Mouse (Mus musculus) G1E (cell line): ENCODE data around the gene Dbil5. TPM values are rescaled to one million over a fixed set of nuclear protein-coding genes. Genes with fewer than 3 reads are reported as not detected.

Experiments used
- ATAC-seq: 2 replicates; pipeline ENCODE4 v1.8.0; 2016; ENCODE audit warnings: mild to moderate bottlenecking; ENCODE audit not compliant: insufficient number of reproducible peaks, poor library complexity, low FRiP score, severe bottlenecking; ENCODE audit errors: extremely low read depth
- DNase-seq: peaks from one replicate; pipeline ENCODE4 v3.0.0; 2012; ENCODE audit warnings: low spot score
- H3K27me3 ChIP-seq: 2 replicates; pipeline ENCODE4 v1.6.1; 2012; ENCODE audit warnings: mild to moderate bottlenecking, low read length, inconsistent platforms; ENCODE audit not compliant: insufficient read depth
- H3K36me3 ChIP-seq: replicated peaks from 2 replicates; pipeline ENCODE3; 2012; ENCODE audit warnings: mild to moderate bottlenecking, inconsistent platforms
- H3K4me1 ChIP-seq: 2 replicates; pipeline ENCODE4 v1.6.1; 2012; ENCODE audit warnings: low read depth, low read length, inconsistent platforms, mixed read lengths; ENCODE audit not compliant: insufficient read depth
- H3K4me3 ChIP-seq: 2 replicates; pipeline ENCODE4 v1.5.1; 2012; ENCODE audit warnings: low read depth, mild to moderate bottlenecking, inconsistent platforms, low read length, moderate library complexity, mixed read lengths
- H3K9me3 ChIP-seq: replicated peaks from 2 replicates; pipeline ENCODE4 v1.6.1; 2012; ENCODE audit warnings: inconsistent platforms
- CTCF ChIP-seq: IDR thresholded peaks from 2 replicates; pipeline ENCODE4 v1.5.1; 2012; ENCODE audit warnings: low read depth, low read length, inconsistent platforms, mixed read lengths
- GATA1 ChIP-seq: IDR thresholded peaks from 2 replicates; pipeline ENCODE4 v1.6.1; 2012; ENCODE audit warnings: borderline replicate concordance, low read length, inconsistent platforms, mixed read lengths
- GATA2 ChIP-seq: IDR thresholded peaks from 2 replicates; pipeline ENCODE4 v1.6.1; 2012; ENCODE audit warnings: low read depth, low read length, inconsistent platforms, borderline replicate concordance
- POLR2AphosphoS5 ChIP-seq: IDR thresholded peaks from 2 replicates; pipeline ENCODE4 v1.6.1; 2012; ENCODE audit warnings: low read depth, low read length, inconsistent platforms; ENCODE audit not compliant: insufficient replicate concordance
- TAL1 ChIP-seq: conservative IDR thresholded peaks from 2 replicates; pipeline ENCODE4 v1.6.1; 2012; ENCODE audit warnings: low read depth, low read length, inconsistent platforms, mixed read lengths
- polyA plus RNA-seq: library from polyadenylated mRNA; stranded (reverse); fragments of >175 nt; gene quantifications from 2 replicates; pipeline ENCODE4 v1.2.3, GENCODE M21; 2012
- total RNA-seq, 2 experiments: library from RNA; stranded (forward) in 1 of 2; stranded (reverse) in 1 of 2; fragments of 200-1000 nt in 1 of 2; fragments of >200 nt in 1 of 2; fragmentation: Nextera tagmentation in 1 of 2; gene quantifications; 2 replicates each; pipeline ENCODE4 v1.2.3; 2014 to 2017

Gene Dbil5
- total and polyA plus RNA-seq, 3 experiments: 0.16 to 3.4 TPM; not detected in 1

GRCm38 (mm10) chr11:76267550-76267949, 50.1 kb downstream of the Dbil5 start:
- H3K36me3 ChIP-seq: peaks cover 6% of the 10 kb centered on the region
- ATAC-seq (no peak), DNase-seq (no peak)
- no peaks in the 10 kb centered on the region for H3K4me1 ChIP-seq
- TF ChIP-seq CTCF (no peak), GATA2 (no peak), POLR2AphosphoS5 (no peak), GATA1 (no peak), TAL1 (no peak)
- H3K4me3 ChIP-seq: no peak overlapping the region
- H3K9me3 ChIP-seq: no peaks in the 10 kb centered on the region
- peaks cover 6% of the 10 kb centered on the region; the same call in 1 of the 2 replicates for H3K27me3 ChIP-seq

- H3K36me3 ChIP-seq: peaks cover 9% of the 10 kb centered on the region
- TF ChIP-seq TAL1 (no peak), CTCF (no peak), POLR2AphosphoS5 (no peak), GATA2 (no peak), GATA1 (no peak)
- H3K4me3 ChIP-seq: no peak overlapping the region
- no peaks in the 10 kb centered on the region for H3K9me3 ChIP-seq
- DNase-seq (no peak), ATAC-seq (no peak)
- peaks cover 5% of the 10 kb centered on the region; the same call in 1 of the 2 replicates for H3K27me3 ChIP-seq
- H3K4me1 ChIP-seq: no peaks in the 10 kb centered on the region
Observed at GRCm38 (mm10) chr11:76268001-76268459, 50.6 kb downstream of the Dbil5 start.

Other genes with a start within 250 kb of the Dbil5 start
- gene 1700016K19Rik, start 217.7 kb upstream of the Dbil5 start, total RNA-seq (2014; fragmentation: Nextera tagmentation): not detected in 2 replicates
- 0.16 TPM in 1 of 2 replicates, not detected in the other for gene 1700016K19Rik, start 217.7 kb upstream of the Dbil5 start, total RNA-seq (2017)
- not detected in 2 replicates for gene 1700016K19Rik, start 217.7 kb upstream of the Dbil5 start, polyA plus RNA-seq
- gene Rflnb, start 189.8 kb upstream of the Dbil5 start, total RNA-seq (2014; fragmentation: Nextera tagmentation): not detected in 2 replicates
- gene Rflnb, start 189.8 kb upstream of the Dbil5 start, total RNA-seq (2017): 0.05 and 0.06 TPM in 2 replicates
- 0.08 and 0.10 TPM in 2 replicates for gene Rflnb, start 189.8 kb upstream of the Dbil5 start, polyA plus RNA-seq
- gene Vps53, start 38.0 kb upstream of the Dbil5 start, total RNA-seq (2014; fragmentation: Nextera tagmentation): 27.3 and 35.5 TPM in 2 replicates
- 31.1 and 39.3 TPM in 2 replicates for gene Vps53, start 38.0 kb upstream of the Dbil5 start, total RNA-seq (2017)
- gene Vps53, start 38.0 kb upstream of the Dbil5 start, polyA plus RNA-seq: 26.1 and 26.4 TPM in 2 replicates
- gene Fam57a, start 37.9 kb upstream of the Dbil5 start, total RNA-seq (2014; fragmentation: Nextera tagmentation): 23.5 and 39.0 TPM in 2 replicates
- 11.8 and 12.0 TPM in 2 replicates for gene Fam57a, start 37.9 kb upstream of the Dbil5 start, total RNA-seq (2017)
- 3.2 and 3.3 TPM in 2 replicates for gene Fam57a, start 37.9 kb upstream of the Dbil5 start, polyA plus RNA-seq
- 21.9 and 26.4 TPM in 2 replicates for gene Gemin4, start 56 bp downstream of the Dbil5 start, total RNA-seq (2014; fragmentation: Nextera tagmentation)
- 19.1 and 20.7 TPM in 2 replicates for gene Gemin4, start 56 bp downstream of the Dbil5 start, total RNA-seq (2017)
- 4.2 and 4.7 TPM in 2 replicates for gene Gemin4, start 56 bp downstream of the Dbil5 start, polyA plus RNA-seq
- 10.7 and 10.8 TPM in 2 replicates for gene Mrm3, start 26.1 kb downstream of the Dbil5 start, total RNA-seq (2014; fragmentation: Nextera tagmentation)
- gene Mrm3, start 26.1 kb downstream of the Dbil5 start, total RNA-seq (2017): 17.5 and 22.7 TPM in 2 replicates
- gene Mrm3, start 26.1 kb downstream of the Dbil5 start, polyA plus RNA-seq: 13.3 and 13.5 TPM in 2 replicates
- gene Glod4, start 26.1 kb downstream of the Dbil5 start, total RNA-seq (2014; fragmentation: Nextera tagmentation): 61.4 and 62.4 TPM in 2 replicates
- gene Glod4, start 26.1 kb downstream of the Dbil5 start, total RNA-seq (2017): 155 and 168 TPM in 2 replicates
- 5.6 and 5.8 TPM in 2 replicates for gene Glod4, start 26.1 kb downstream of the Dbil5 start, polyA plus RNA-seq
- 4.4 TPM in 2 replicates for gene Nxn, start 181.5 kb downstream of the Dbil5 start, total RNA-seq (2014; fragmentation: Nextera tagmentation)
- 5.0 and 6.0 TPM in 2 replicates for gene Nxn, start 181.5 kb downstream of the Dbil5 start, total RNA-seq (2017)
- gene Nxn, start 181.5 kb downstream of the Dbil5 start, polyA plus RNA-seq: 4.8 TPM in 2 replicates
- gene Timm22, start 189.3 kb downstream of the Dbil5 start, total RNA-seq (2014; fragmentation: Nextera tagmentation): 24.5 and 29.9 TPM in 2 replicates
- 23.9 and 25.0 TPM in 2 replicates for gene Timm22, start 189.3 kb downstream of the Dbil5 start, total RNA-seq (2017)
- gene Timm22, start 189.3 kb downstream of the Dbil5 start, polyA plus RNA-seq: 22.8 and 28.1 TPM in 2 replicates